In genomic region chr16:93707116-93707515, GRCm38 (mm10) we compare ENCODE assay signal across 20 mouse cellular contexts.
"Had no signal": no experiment of that assay in that cellular context is flagged by ENCODE, and none has a peak within 500 bp of the region (broad histone marks: within the 10 kb centered on the region; RNA-seq: fewer than 3 reads in every experiment).

No protein-coding gene starts in this region.

- H3K4me2 ChIP-seq: liver, embryonic 11.5 days; lung, embryonic 14.5 days; neural tube, embryonic 12.5 days; neural tube, embryonic 15.5 days had no signal

- H3K36me3 ChIP-seq: midbrain, embryonic 10.5 days; neural tube, embryonic 12.5 days; neural tube, embryonic 15.5 days had no signal

- H3K9me3 ChIP-seq: midbrain, embryonic 10.5 days; neural tube, embryonic 12.5 days; neural tube, embryonic 15.5 days had no signal

- ATAC-seq: intestine, embryonic 16.5 days; lung, postnatal 0 days had no signal

- H3K9ac ChIP-seq: lung, embryonic 14.5 days; neural tube, embryonic 12.5 days; neural tube, embryonic 15.5 days had no signal

- DNase-seq: kidney, adult 18-20 months; kidney, adult 9 months; kidney, postnatal 14 days; kidney, postnatal 4 days; layer of hippocampus, adult 9-11 months; lung, embryonic 14.5 days; midbrain, embryonic 14.5 days; right cerebral cortex, adult 18-20 months; right cerebral cortex, postnatal 14 days; right cerebral cortex, postnatal 4 days; thymus, adult 18-20 months; thymus, postnatal 36 days had no signal

- H3K4me3 ChIP-seq: layer of hippocampus, adult 2 months; midbrain, embryonic 10.5 days; neural tube, embryonic 12.5 days; neural tube, embryonic 15.5 days had no signal

- H3K27ac ChIP-seq: layer of hippocampus, adult 2 months; macrophage; midbrain, embryonic 10.5 days; neural tube, embryonic 12.5 days; neural tube, embryonic 15.5 days had no signal
